Mouse (Mus musculus) cerebellum, postnatal 14 days (tissue): ENCODE measurements around the gene Snx29.
"Not testable (repeated sequence)": the region's sequence is repeated elsewhere in the genome, so short reads cannot be mapped to it uniquely, and the experiment has no call there.

Experiments
- DNase-seq, 2 experiments: peaks; one replicate each; pipeline ENCODE4 v3.0.0; 2021; ENCODE audit warnings: mixed read lengths in 2 of 2

Gene Snx29

GRCm38 (mm10) chr16:11496721-11497120 lies 174.0 kb downstream of the Snx29 start:
- peak; percentile 59 to 60 for DNase-seq

- DNase-seq: no peak
These were observed 177.4 kb downstream of the Snx29 start for GRCm38 (mm10) chr16:11500061-11500460.

DNA sequence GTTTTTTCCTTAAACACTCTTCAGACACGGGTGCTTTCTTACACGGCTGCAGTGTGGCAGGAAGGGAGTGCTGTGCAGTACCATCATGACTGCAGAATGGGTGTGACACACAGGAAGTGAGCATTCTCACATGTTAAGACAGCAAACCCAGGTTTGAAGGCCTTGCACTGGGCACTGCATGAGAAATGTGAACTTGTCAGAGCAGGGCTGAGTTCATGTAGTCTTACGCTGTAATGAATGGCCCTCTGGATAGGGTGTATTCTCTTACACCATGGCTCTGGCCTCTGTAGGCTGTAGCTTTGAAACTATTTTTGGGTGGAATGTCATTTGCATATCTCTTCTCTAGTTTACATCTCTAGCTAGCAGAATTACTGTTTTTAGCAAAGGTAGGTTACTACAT lies 178.4 kb downstream of the Snx29 start:
- no peak for DNase-seq

GRCm38 (mm10) chr16:11501611-11502010 lies 178.9 kb downstream of the Snx29 start:
- DNase-seq: no peak

DNA sequence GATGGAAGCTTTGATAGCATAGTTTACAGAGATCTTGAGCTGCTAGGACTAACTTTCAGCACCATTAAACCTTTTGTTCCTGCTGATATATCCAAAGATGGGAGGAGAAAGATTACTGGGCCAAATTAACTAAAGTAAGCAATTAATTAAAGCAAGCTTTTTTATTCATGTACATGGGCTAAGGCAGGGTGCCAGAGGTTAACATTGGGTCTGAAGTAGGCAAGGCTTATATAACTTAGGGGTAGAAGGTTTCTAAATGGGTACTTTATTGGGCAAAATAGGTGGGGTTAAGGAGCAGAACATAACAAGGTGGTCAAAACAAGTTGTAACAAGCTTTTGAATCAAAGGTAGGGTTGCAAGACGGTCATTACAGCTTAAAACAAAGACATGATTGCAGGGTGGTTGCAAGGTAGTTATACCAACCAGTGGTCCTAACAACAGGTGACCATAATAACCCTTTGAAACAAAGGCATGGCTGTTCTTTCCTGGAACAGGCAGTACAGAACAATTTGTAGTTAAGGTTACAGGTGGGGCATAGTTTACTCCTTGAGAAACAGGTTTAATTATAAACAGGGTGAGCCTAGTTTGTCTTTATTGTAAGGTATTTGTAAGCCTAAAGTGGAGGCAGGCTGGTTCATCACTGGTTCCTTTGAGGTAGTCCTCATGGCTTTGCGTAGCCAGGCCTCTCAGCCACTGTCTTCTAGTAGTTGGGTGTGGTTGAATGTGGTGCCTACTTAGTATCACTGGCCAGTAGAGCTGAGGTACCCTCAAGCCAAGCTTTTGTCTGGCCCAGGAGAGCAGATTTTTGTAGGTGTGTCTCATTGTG lies 182.2 kb downstream of the Snx29 start:
- DNase-seq: no peak

GRCm38 (mm10) chr16:11505492-11506176 lies 182.9 kb downstream of the Snx29 start:
- DNase-seq: peak; percentile 71 to 72

DNA sequence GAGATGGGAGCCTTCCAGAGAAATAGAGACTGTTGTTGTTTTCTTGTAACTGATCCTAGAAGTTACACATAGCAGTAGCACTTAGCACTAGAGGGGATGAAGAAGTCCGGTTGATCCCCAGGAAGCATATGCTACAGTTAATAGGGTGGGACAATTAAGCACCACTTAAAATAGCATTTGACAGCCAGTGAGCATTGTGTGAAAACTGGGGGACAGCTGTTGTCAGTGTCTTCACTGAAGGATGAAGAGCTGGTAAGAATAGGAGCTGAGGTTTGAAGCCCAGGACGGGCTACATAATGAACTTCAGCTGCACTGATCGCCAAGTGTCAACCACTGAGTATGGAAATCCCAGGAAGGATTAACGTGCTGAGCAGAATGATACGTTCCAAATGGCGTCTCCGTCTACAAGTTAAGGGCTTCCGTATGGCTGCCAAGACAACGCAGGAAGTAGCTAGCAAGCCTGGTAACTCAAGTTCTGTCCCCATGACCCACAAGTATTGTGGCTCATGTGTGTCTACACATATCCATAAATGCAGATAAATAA lies 184.6 kb downstream of the Snx29 start:
- DNase-seq: no peak

GRCm38 (mm10) chr16:11508341-11508740 lies 185.6 kb downstream of the Snx29 start:
- no peak for DNase-seq

DNA sequence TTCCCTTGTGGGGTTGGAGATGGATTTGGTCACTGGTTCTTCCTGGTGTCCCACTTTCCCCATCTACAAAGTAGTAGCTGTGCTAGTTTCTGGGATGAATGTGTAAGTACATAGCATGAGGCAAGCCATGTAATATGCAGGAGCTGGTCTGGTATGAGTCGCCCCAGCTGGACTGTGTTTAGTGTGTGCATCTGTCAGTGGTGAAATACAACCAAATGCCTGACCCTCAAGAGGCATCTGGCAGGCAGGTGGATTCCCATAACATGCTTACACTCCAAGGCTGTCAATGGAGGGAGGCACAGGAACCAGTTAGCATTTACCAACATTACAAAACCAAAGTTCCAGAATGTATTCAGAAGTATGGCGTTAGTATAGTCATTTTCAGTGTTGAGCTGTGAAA lies 187.7 kb downstream of the Snx29 start:
- DNase-seq: no peak

- no peak for DNase-seq
These were observed 188.1 kb downstream of the Snx29 start for GRCm38 (mm10) chr16:11510854-11511253.

DNA sequence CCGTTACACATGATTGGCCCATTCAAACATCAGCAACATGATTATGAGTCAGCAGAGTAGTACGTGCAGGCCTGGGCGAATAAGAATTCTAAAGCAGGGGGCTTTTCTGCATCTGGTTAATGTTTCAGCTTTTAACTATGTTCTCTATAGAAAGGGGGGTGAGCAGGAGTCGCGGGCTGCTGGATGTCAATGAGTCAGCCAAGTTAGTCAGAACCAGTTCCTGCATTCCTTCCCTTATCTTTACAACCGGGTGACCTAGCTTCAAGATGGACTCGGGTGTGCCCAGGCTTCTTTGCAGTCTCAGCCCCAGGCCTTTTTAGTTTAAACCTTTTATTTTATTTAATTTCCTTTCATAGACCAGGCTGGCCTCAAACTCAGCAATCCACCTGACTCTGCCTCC lies 189.0 kb downstream of the Snx29 start:
- DNase-seq: not testable (repeated sequence)

- DNase-seq: no peak
These were observed 194.0 kb downstream of the Snx29 start for GRCm38 (mm10) chr16:11516681-11517080.

DNA sequence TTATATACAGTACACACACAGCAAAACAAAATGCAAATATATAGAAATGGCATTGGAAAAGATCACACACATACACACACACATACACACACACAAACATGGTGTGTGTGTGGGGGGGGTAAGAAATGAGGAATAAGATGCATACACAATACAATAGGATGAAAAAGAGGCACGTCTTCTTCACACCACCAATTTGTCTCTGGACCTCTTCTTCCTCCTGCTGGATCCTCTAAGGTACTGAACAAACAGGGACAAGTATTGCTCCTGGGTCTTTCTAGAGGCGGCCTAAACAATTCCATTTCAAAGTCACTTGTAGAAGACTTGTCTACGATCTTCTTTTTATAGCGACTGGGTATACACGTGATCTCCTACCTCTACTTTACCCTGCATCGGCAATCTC lies 194.7 kb downstream of the Snx29 start:
- DNase-seq: no peak

- no peak for DNase-seq
These were observed 196.2 kb downstream of the Snx29 start for GRCm38 (mm10) chr16:11518803-11519498.

DNA sequence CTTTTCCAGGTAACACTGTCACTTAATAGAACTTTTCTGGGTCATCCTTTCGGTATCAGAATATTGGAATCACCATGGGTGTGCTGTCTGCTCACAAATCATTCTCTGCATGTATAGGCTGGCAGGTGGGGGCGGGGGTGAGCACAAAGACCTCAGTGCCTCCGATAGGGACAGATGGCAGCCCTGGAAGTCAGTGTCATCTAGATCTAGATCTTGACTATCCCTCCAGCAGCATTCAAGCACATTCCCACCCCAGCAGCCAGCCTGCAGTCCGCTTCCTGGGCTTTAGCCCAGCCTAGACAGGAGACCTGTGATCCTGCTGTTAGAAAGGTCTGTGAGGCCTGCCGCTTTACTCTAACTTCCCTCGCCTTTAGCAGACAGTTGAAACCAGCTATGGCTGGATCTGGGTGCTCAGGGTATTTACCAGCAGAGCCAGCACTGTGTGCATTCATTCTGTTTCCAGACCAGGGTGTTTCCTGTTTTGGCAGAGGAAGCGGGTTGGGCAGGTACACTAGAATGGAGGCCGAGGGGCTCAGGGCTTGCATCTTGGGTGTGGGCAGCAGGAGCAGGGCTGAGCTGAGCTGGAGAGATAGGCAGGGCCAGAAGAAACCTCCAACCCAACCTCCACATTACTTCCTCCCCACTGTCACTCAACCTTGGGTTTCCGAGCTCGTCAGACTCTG lies 203.5 kb downstream of the Snx29 start:
- DNase-seq: peak; percentile 46 to 68

DNA sequence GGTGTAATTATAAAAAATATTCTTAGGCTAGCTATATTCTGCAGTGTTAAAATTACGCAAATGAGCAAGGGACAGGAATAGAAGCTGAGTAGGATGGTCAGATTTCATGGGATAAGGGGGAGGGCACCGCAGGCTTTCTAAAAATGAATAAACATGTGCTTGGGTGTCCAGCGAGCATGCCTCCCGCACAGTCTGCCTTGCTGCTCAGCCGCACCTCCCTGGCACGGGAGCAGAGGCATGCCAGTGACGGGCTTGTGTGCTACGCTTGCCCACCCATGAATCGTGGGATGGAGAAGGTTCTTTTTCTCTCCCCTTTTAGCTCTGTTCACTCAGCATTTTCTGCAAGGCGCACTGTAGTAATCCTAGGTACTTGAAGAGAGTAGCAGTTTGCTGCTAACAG lies 204.3 kb downstream of the Snx29 start:
- DNase-seq: peak; percentile 37 to 48

DNA sequence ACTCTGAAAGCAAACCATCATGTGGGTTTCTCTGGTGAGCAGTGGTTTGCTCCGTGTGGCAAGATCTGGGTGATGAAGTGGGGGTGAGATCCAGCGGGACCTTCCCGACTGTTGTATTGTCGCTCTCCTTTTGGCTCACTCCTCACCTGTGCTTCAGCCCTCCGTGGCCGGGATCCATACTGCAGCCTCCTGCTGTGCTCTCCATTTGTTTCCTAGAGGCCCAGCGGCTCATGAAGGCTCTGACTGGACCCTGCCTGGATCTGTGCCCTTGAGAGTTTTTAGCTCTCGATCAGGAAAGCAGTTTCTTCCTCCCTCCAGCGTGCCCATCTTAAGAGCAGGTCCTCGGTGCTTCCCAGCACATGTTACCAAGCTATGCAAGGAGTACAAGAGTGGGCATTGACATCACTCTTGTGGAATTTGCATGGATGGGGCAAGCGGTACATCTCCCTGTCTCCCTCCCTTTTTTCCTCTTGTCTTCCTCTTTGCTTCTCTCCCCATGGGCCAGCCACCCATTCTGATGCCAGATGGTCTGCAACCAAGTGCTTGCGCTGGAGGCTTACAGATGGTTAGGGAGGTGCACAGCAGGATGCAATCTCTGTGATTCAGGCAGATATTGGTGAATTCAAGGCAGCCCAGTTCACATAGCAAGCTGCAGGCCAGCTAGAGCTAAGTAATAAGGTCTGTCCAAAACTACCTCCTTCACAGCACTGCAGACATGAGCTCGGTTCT lies 207.9 kb downstream of the Snx29 start:
- peak; percentile 37 to 47 for DNase-seq

DNA sequence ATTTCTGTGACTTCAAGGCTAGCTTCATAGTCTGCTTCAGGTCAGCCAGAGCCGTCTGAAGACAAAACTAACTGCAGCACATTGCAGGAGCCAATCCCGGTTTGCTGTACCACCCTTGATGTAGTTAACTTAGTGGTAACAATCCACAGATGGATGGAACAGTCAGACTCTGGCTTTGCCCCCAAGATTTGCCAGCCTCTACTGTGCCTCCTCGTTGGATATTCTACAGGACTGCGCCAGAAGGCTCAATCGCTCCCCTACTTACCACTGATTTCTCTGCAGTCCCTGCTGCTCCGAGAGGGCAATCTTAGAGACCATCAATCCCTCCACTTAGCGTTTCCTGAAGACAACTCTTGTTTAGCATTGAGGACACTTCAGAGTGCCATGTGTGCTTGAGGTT lies 208.7 kb downstream of the Snx29 start:
- peak in 1 of 2 experiments; percentile 57 for DNase-seq

GRCm38 (mm10) chr16:11532592-11532991 lies 209.9 kb downstream of the Snx29 start:
- DNase-seq: peak; percentile 89 to 94

GRCm38 (mm10) chr16:11533441-11533840 lies 210.7 kb downstream of the Snx29 start:
- DNase-seq: peak; percentile 37 to 54

DNA sequence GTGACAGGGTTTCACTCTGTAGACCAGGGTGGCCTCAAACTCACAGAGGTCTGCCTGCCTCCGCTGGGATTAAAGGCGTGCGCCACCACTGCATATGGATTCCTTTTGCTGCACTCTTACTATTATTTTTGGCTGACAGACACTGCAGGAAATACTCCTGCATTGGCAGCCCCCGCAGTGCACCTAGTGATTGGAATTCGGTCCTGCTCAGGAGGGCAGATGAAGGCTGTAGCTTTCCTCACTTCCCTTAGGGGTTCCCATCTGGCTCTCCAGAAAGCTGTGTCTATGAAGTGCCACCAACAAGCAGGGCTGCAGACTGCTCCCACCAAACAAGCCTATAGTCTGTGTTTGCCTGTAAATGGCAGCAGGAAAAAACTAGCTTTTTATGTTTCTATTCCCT lies 215.0 kb downstream of the Snx29 start:
- no peak for DNase-seq

GRCm38 (mm10) chr16:11538191-11538590 lies 215.5 kb downstream of the Snx29 start:
- no peak for DNase-seq
